Comparison of ENCODE assay signal across 22 mouse cellular contexts in the genomic region with DNA sequence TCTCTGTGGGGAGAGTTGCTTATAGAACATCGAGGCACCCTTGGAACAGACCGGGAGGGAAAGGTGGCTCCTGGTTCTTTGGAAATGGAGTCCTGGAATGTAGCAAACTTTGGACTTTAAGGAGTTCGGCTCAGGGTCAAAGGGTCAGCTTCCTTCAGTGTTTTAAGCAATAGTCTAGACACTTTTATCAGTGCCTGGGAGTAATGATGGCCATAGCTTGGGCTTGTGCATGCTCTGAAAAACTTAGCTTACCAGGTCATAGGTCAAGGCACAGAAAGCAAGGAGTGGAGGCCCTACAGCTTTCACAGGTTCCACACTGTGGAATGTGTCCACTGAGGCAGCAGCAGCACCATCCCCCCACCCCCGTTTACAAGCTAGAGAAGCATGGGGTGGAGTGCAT. TPM values are rescaled to one million over a fixed set of nuclear protein-coding genes. Genes with fewer than 3 reads are reported as not detected.
A peak's percentile ranks its signal among the peaks of the same experiment; 100 is the strongest.
DNase-seq lines count a peak whose midpoint lies in the region; ATAC-seq and TF ChIP-seq lines count a peak whose summit lies in the region.
"Had no signal": no experiment of that assay in that cellular context is flagged by ENCODE, and none has a peak within 500 bp of the region (broad histone marks: within the 10 kb centered on the region; RNA-seq: fewer than 3 reads in every experiment).

No protein-coding gene starts in this region.

- no peaks in the 10 kb centered on the region for H3K9me3 ChIP-seq in stomach, embryonic 16.5 days (replicated peaks; ENCODE audit: control insufficient read depth, low read length)
- H3K9me3 ChIP-seq in stomach, postnatal 0 days (ENCODE audit: control insufficient read depth, low read length), result no peaks in the 10 kb centered on the region
- no peaks in the 10 kb centered on the region for H3K9me3 ChIP-seq in intestine, embryonic 15.5 days
- H3K9me3 ChIP-seq: embryonic facial prominence, embryonic 13.5 days; forebrain, embryonic 13.5 days; heart, embryonic 15.5 days had no signal

- no peak overlapping the region for H3K9ac ChIP-seq in stomach, embryonic 16.5 days (ENCODE audit: low read length)
- H3K9ac ChIP-seq in stomach, postnatal 0 days (ENCODE audit: low read length), result no peak overlapping the region
- H3K9ac ChIP-seq in intestine, embryonic 15.5 days, result no peak overlapping the region
- H3K9ac ChIP-seq: embryonic facial prominence, embryonic 13.5 days; forebrain, embryonic 13.5 days; heart, embryonic 15.5 days had no signal

- H3K27ac ChIP-seq in stomach, embryonic 16.5 days (ENCODE audit: low read length), result no peak overlapping the region; the same call in 1 of the 2 replicates
- H3K27ac ChIP-seq in stomach, postnatal 0 days (replicated peaks), result no peak overlapping the region
- peak overlapping the region; percentile 71 for H3K27ac ChIP-seq in intestine, embryonic 15.5 days
- H3K27ac ChIP-seq in small intestine, adult 2 months (ENCODE audit: insufficient read depth, low read depth, low read length), result peak overlapping the region; percentile 97
- H3K27ac ChIP-seq: embryonic facial prominence, embryonic 13.5 days; forebrain, embryonic 13.5 days; heart, embryonic 15.5 days; hindbrain, embryonic 10.5 days had no signal

- no peaks in the 10 kb centered on the region for H3K4me1 ChIP-seq in stomach, embryonic 16.5 days (ENCODE audit: control insufficient read depth, insufficient read depth, low read length)
- no peaks in the 10 kb centered on the region for H3K4me1 ChIP-seq in stomach, postnatal 0 days (replicated peaks; ENCODE audit: control insufficient read depth, insufficient read depth)
- no peaks in the 10 kb centered on the region for H3K4me1 ChIP-seq in intestine, embryonic 15.5 days (replicated peaks)
- peaks cover 17% of the 10 kb centered on the region; the same call in 1 of the 2 replicates for H3K4me1 ChIP-seq in small intestine, adult 2 months (ENCODE audit: control insufficient read depth, insufficient read depth, insufficient read length, low read length)
- H3K4me1 ChIP-seq: embryonic facial prominence, embryonic 13.5 days; forebrain, embryonic 13.5 days; heart, embryonic 15.5 days; hindbrain, embryonic 10.5 days had no signal

- no peak for TF ChIP-seq EP300 in stomach, postnatal 0 days (optimal IDR thresholded peaks at IDR 0.05)

- H3K27me3 ChIP-seq in stomach, embryonic 16.5 days (ENCODE audit: control insufficient read depth, insufficient read depth, low read length), result no peaks in the 10 kb centered on the region
- no peaks in the 10 kb centered on the region for H3K27me3 ChIP-seq in stomach, postnatal 0 days (ENCODE audit: control insufficient read depth, insufficient read depth, low read length)
- H3K27me3 ChIP-seq in intestine, embryonic 15.5 days (replicated peaks), result no peaks in the 10 kb centered on the region
- no peaks in the 10 kb centered on the region for H3K27me3 ChIP-seq in small intestine, adult 2 months (ENCODE audit: control insufficient read depth, insufficient read depth, low read length)
- H3K27me3 ChIP-seq: embryonic facial prominence, embryonic 13.5 days; forebrain, embryonic 13.5 days; heart, embryonic 15.5 days had no signal

- H3K4me2 ChIP-seq in stomach, embryonic 16.5 days (ENCODE audit: low read depth, low read length), result no peak overlapping the region
- H3K4me2 ChIP-seq in stomach, postnatal 0 days (replicated peaks; ENCODE audit: low read depth), result no peak overlapping the region
- no peak overlapping the region for H3K4me2 ChIP-seq in intestine, embryonic 15.5 days (replicated peaks)
- H3K4me2 ChIP-seq: embryonic facial prominence, embryonic 13.5 days; forebrain, embryonic 13.5 days; heart, embryonic 11.5 days; heart, embryonic 15.5 days had no signal

- no peak for DNase-seq in stomach, postnatal 0 days (ENCODE audit: low spot score)
- DNase-seq in right cerebral cortex, postnatal 36 days (ENCODE audit: low spot score in 2 of 2), result no peak
- DNase-seq: adrenal gland, adult 8-10 months; adrenal gland, postnatal 36 days; cerebellum, adult 2 months; cerebellum, postnatal 10 days; embryo, embryonic 11 days; gastrocnemius, postnatal 10 days; heart, adult 18-20 months; heart, postnatal 14 days had no signal

- H3K36me3 ChIP-seq in stomach, embryonic 16.5 days (ENCODE audit: control insufficient read depth, insufficient read depth, low read length), result peaks cover 19% of the 10 kb centered on the region
- H3K36me3 ChIP-seq in stomach, postnatal 0 days (ENCODE audit: control insufficient read depth, insufficient read depth, low read length), result peaks cover 30% of the 10 kb centered on the region
- H3K36me3 ChIP-seq in intestine, embryonic 15.5 days, result peaks cover 46% of the 10 kb centered on the region
- peaks cover 35% of the 10 kb centered on the region for H3K36me3 ChIP-seq in small intestine, adult 2 months (ENCODE audit: control insufficient read depth, insufficient read depth, low read length)

- 0 out of 2 replicates have a peak, but pooled peaks have one; percentile 21 for ATAC-seq in stomach, embryonic 16.5 days (ENCODE audit: insufficient read depth, low FRiP score)
- ATAC-seq in stomach, postnatal 0 days (ENCODE audit: low FRiP score, low TSS enrichment), result no peak
- peak; percentile 63 for ATAC-seq in intestine, embryonic 15.5 days
- no peak for ATAC-seq in megakaryocyte progenitor cell, adult 5-6 weeks (replicated peaks; ENCODE audit: poor library complexity)
- ATAC-seq: forebrain, embryonic 13.5 days; hindbrain, embryonic 16.5 days; inflammation-experienced regulatory T-cells, adult 6 months had no signal

- no peak for TF ChIP-seq POLR2A in small intestine, adult 2 months (IDR thresholded peaks at IDR 0.05; ENCODE audit: low read depth, low read length)

- no peak overlapping the region for H3K4me3 ChIP-seq in stomach, embryonic 16.5 days (replicated peaks; ENCODE audit: low read length)
- no peak overlapping the region for H3K4me3 ChIP-seq in stomach, postnatal 0 days (ENCODE audit: low read depth, low read length)
- no peak overlapping the region for H3K4me3 ChIP-seq in intestine, embryonic 15.5 days (replicated peaks)
- H3K4me3 ChIP-seq in small intestine, adult 2 months (ENCODE audit: low read depth, low read length), result peak overlapping the region; percentile 38
- H3K4me3 ChIP-seq: embryonic facial prominence, embryonic 13.5 days; forebrain, embryonic 13.5 days; heart, embryonic 15.5 days; hindbrain, embryonic 10.5 days had no signal

- 63% methylated on average over 4 of the region's 4 CpGs for WGBS in stomach, embryonic 16.5 days
- WGBS in stomach, postnatal 0 days, result 59% methylated on average over 4 of the region's 4 CpGs
- WGBS in intestine, embryonic 15.5 days, result 51% methylated on average over 4 of the region's 4 CpGs
- whole genome bisulfite sequencing in small intestine, adult 2 months, result 34% methylated on average over 4 of the region's 4 CpGs

- no peak for TF ChIP-seq CTCF in stomach, postnatal 0 days (IDR thresholded peaks at IDR 0.05; ENCODE audit: low read depth)
- no peak for TF ChIP-seq CTCF in small intestine, adult 2 months (IDR thresholded peaks at IDR 0.05; ENCODE audit: extremely low read depth, insufficient read length, insufficient replicate concordance, low read depth, low read length)

RNA-seq across cellular contexts. Expression of gene Banf1, which starts 7.8 kb away (rescaled TPM):
- polyA plus RNA-seq in stomach, embryonic 16.5 days (2015; fragmentation: Nextera tagmentation; extraction: Ambion mirVana), result 377 and 400 TPM in 2 replicates
- polyA plus RNA-seq in stomach, postnatal 0 days (2015; fragmentation: Nextera tagmentation; extraction: Ambion mirVana), result 279 and 293 TPM in 2 replicates
- polyA plus RNA-seq in intestine, embryonic 15.5 days (2015; fragmentation: Nextera tagmentation; extraction: Ambion mirVana), result 474 and 479 TPM in 2 replicates
- 63.6 and 100 TPM in 2 replicates for polyA plus RNA-seq in small intestine, adult 2 months (2012; rRNA removed)
- 499 and 504 TPM in 2 replicates for total RNA-seq in megakaryocyte progenitor cell, adult 5-6 weeks (2015)
- 66.7 and 68.5 TPM in 2 replicates for total RNA-seq in megakaryocyte progenitor cell, adult 5-6 weeks (2017)

RNA-seq across cellular contexts. Expression of gene Eif1ad, which starts 8.2 kb away (rescaled TPM):
- 45.8 and 52.1 TPM in 2 replicates for polyA plus RNA-seq in stomach, embryonic 16.5 days (2015; fragmentation: Nextera tagmentation; extraction: Ambion mirVana)
- polyA plus RNA-seq in stomach, postnatal 0 days (2015; fragmentation: Nextera tagmentation; extraction: Ambion mirVana), result 47.5 and 49.1 TPM in 2 replicates
- 53.9 and 58.2 TPM in 2 replicates for polyA plus RNA-seq in intestine, embryonic 15.5 days (2015; fragmentation: Nextera tagmentation; extraction: Ambion mirVana)
- 11.8 and 27.0 TPM in 2 replicates for polyA plus RNA-seq in small intestine, adult 2 months (2012; rRNA removed)
- 48.9 and 54.7 TPM in 2 replicates for total RNA-seq in megakaryocyte progenitor cell, adult 5-6 weeks (2015)
- 67.8 and 86.2 TPM in 2 replicates for total RNA-seq in megakaryocyte progenitor cell, adult 5-6 weeks (2017)

RNA-seq across cellular contexts. Expression of gene Sart1, which starts 13.8 kb away (rescaled TPM):
- 54.1 and 56.4 TPM in 2 replicates for polyA plus RNA-seq in stomach, embryonic 16.5 days (2015; fragmentation: Nextera tagmentation; extraction: Ambion mirVana)
- polyA plus RNA-seq in stomach, postnatal 0 days (2015; fragmentation: Nextera tagmentation; extraction: Ambion mirVana), result 30.9 and 34.1 TPM in 2 replicates
- 61.2 and 66.4 TPM in 2 replicates for polyA plus RNA-seq in intestine, embryonic 15.5 days (2015; fragmentation: Nextera tagmentation; extraction: Ambion mirVana)
- polyA plus RNA-seq in small intestine, adult 2 months (2012; rRNA removed), result 7.3 and 27.7 TPM in 2 replicates
- total RNA-seq in megakaryocyte progenitor cell, adult 5-6 weeks (2015), result 65.3 and 65.9 TPM in 2 replicates
- 83.8 and 105 TPM in 2 replicates for total RNA-seq in megakaryocyte progenitor cell, adult 5-6 weeks (2017)

RNA-seq across cellular contexts. Expression of gene Cst6, which starts 25.4 kb away (rescaled TPM):
- 28.3 and 42.3 TPM in 2 replicates for polyA plus RNA-seq in stomach, embryonic 16.5 days (2015; fragmentation: Nextera tagmentation; extraction: Ambion mirVana)
- polyA plus RNA-seq in stomach, postnatal 0 days (2015; fragmentation: Nextera tagmentation; extraction: Ambion mirVana), result 281 and 316 TPM in 2 replicates
- polyA plus RNA-seq in intestine, embryonic 15.5 days (2015; fragmentation: Nextera tagmentation; extraction: Ambion mirVana), result 15.9 and 19.8 TPM in 2 replicates
- 226 and 874 TPM in 2 replicates for polyA plus RNA-seq in small intestine, adult 2 months (2012; rRNA removed)
- total RNA-seq in megakaryocyte progenitor cell, adult 5-6 weeks (2015), result not detected in 2 replicates
- total RNA-seq in megakaryocyte progenitor cell, adult 5-6 weeks (2017), result not detected in 2 replicates

RNA-seq across cellular contexts. Expression of gene Tsga10ip, which starts 27.6 kb away (rescaled TPM):
- 7.2 and 8.9 TPM in 2 replicates for polyA plus RNA-seq in stomach, embryonic 16.5 days (2015; fragmentation: Nextera tagmentation; extraction: Ambion mirVana)
- 0.44 TPM in 1 of 2 replicates, not detected in the other for polyA plus RNA-seq in stomach, postnatal 0 days (2015; fragmentation: Nextera tagmentation; extraction: Ambion mirVana)
- 4.3 and 10.8 TPM in 2 replicates for polyA plus RNA-seq in intestine, embryonic 15.5 days (2015; fragmentation: Nextera tagmentation; extraction: Ambion mirVana)
- polyA plus RNA-seq in small intestine, adult 2 months (2012; rRNA removed), result 1.4 and 8.3 TPM in 2 replicates
- not detected in 2 replicates for total RNA-seq in megakaryocyte progenitor cell, adult 5-6 weeks (2015)
- 0.34 TPM in 1 of 2 replicates, not detected in the other for total RNA-seq in megakaryocyte progenitor cell, adult 5-6 weeks (2017)
- total RNA-seq: adrenal gland, postnatal 36 days; gastrocnemius, postnatal 4 days had no signal
- polyA plus RNA-seq: cerebellum, adult 2 months; embryonic facial prominence, embryonic 13.5 days; hindbrain, embryonic 16.5 days; inflammation-experienced regulatory T-cells, adult 6 months had no signal

Comparison
In these comparisons a context has a peak if more than half of its experiments do, and no peak if none do; other contexts are left out.
1. ATAC-seq: peak in stomach, embryonic 16.5 days (single experiment) and intestine, embryonic 15.5 days (single experiment); none in stomach, postnatal 0 days (single experiment) and megakaryocyte progenitor cell, adult 5-6 weeks (single experiment).
2. H3K27ac ChIP-seq: peak in intestine, embryonic 15.5 days (single experiment) and small intestine, adult 2 months (single experiment); none in stomach, embryonic 16.5 days (single experiment) and stomach, postnatal 0 days (single experiment).